Mouse (Mus musculus) bone marrow, adult 2 months (tissue): ENCODE measurements around the gene Nlrp5. TPM values are rescaled to one million over a fixed set of nuclear protein-coding genes. Genes with fewer than 3 reads are reported as not detected.
"Not testable (repeated sequence)": the region's sequence is repeated elsewhere in the genome, so short reads cannot be mapped to it uniquely, and the experiment has no call there.

Experiments
- H3K27ac ChIP-seq: fragments of 200-500 bp; 2 replicates; pipeline ENCODE4 v1.5.1; 2012; ENCODE audit warnings: low read depth, mild to moderate bottlenecking, control low read depth, inconsistent platforms, low read length; ENCODE audit not compliant: control insufficient read depth, poor library complexity, insufficient read depth
- H3K4me1 ChIP-seq: fragments of 200-500 bp; 2 replicates; pipeline ENCODE4 v1.6.1; 2011; ENCODE audit warnings: low read length; ENCODE audit not compliant: control insufficient read depth, insufficient read depth
- H3K4me3 ChIP-seq: fragments of 200-500 bp; replicated peaks from 2 replicates; pipeline ENCODE3; 2011; ENCODE audit warnings: mild to moderate bottlenecking, low read depth, low read length, control low read depth; ENCODE audit not compliant: control insufficient read depth
- CTCF ChIP-seq: fragments of 200-500 bp; IDR thresholded peaks from 2 replicates; pipeline ENCODE4 v1.5.1; 2011; ENCODE audit warnings: low read length, control low read depth; ENCODE audit not compliant: control insufficient read depth, insufficient read depth
- POLR2A ChIP-seq: fragments of 200-500 bp; IDR thresholded peaks from 2 replicates; pipeline ENCODE4 v1.6.1; 2011; ENCODE audit warnings: low read depth, mild to moderate bottlenecking, control low read depth, low read length, borderline replicate concordance; ENCODE audit not compliant: control insufficient read depth
- WGBS: fragments of 180-500 bp; shearing (Covaris S2); methylation state at CpG from one replicate; pipeline ENCODE4 v1.1.7; 2018; 5-methylcytosine and 5-hydroxymethylcytosine counted together
- polyA plus RNA-seq: library from polyadenylated mRNA; stranded (reverse); fragments of >200 nt; gene quantifications from 2 replicates; pipeline ENCODE4 v1.2.4, GENCODE M21; 2011; ENCODE audit warnings: low replicate concordance; ENCODE audit not compliant: missing spikeins, insufficient read depth, insufficient read length

The Nlrp5 gene
- polyA plus RNA-seq = not detected in 2 replicates

DNA sequence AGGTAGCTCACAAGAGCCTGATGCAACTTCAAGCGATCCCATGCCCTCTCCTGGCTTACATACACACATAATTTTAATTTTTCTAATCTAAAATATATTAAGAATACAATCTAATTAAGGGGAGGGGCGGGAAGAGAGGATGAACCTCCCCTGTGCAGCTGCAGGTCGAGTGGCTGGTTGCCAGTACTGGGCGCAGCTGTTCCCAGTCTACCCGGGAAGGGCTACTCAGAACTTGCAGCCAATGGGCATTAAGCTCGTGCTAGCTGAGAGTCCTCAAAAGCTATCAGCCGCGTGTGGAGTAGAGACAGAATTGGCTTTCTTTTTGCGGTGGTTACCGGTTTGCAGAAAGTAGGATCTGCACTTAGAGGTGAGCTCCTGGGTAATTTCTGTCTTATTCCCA, at the start of gene Nlrp5:
Gene Nlrp5, plus strand, starts transcription at position 301 of the 400 bp plus-strand sequence.
- TF ChIP-seq POLR2A (no peak), CTCF (no peak)

GRCm38 (mm10) chr7:23358311-23358710, 27.4 kb upstream of the Nlrp5 start:
- H3K4me1 ChIP-seq, H3K27ac ChIP-seq, H3K4me3 ChIP-seq: not testable (repeated sequence)
- WGBS = 84% methylated on average over 13 of the region's 13 CpGs

More for the DNA sequence above, at the start of gene Nlrp5:
- Histone ChIP-seq H3K4me3 (no peak within 1 kb of the TSS), H3K27ac (no peak within 1 kb of the TSS), H3K4me1 (no peaks in the 10 kb centered on the region)
- WGBS = 60% methylated on average over 10 of the region's 10 CpGs

DNA sequence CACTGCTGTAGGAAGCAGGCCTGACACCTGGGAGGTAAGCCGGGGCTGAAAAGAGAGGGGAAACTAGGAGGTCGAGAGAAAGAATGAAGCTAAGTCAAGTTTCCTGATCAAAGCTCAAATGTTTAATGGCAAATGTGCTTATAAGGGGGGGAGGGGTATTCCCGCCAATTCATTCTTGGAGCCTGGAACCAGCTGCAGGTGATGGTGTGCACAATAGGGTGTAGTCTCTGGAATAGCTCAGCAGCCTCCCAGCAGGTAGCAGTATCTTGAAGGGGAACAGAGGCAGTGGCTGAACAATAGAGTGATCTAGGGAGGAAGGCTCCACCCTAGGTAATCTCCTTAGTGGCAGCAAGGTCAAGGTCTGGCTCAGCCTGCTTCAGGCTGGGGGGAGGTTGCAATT, 84.5 kb downstream of the Nlrp5 start:
- H3K4me3 ChIP-seq, H3K4me1 ChIP-seq, H3K27ac ChIP-seq: not testable (repeated sequence)
- 62% methylated on average over 3 of the region's 3 CpGs for WGBS

GRCm38 (mm10) chr7:23470832-23471231, 85.1 kb downstream of the Nlrp5 start:
- 53% methylated on average over 3 of the region's 3 CpGs for WGBS
- not testable (repeated sequence) for H3K27ac ChIP-seq, H3K4me3 ChIP-seq, H3K4me1 ChIP-seq

- H3K4me1 ChIP-seq = not testable (repeated sequence)
- WGBS = 62% methylated on average over 2 of the region's 2 CpGs
Measured at GRCm38 (mm10) chr7:23472886-23473285, 87.2 kb downstream of the Nlrp5 start.

More at GRCm38 (mm10) chr7:23472886-23473285, 87.2 kb downstream of the Nlrp5 start:
- H3K4me3 ChIP-seq, H3K27ac ChIP-seq: not testable (repeated sequence)

Other genes with a start within 250 kb of the Nlrp5 start
- 2.6 TPM in 1 of 2 replicates, not detected in the other for gene Gm10662, start 241.4 kb upstream of the Nlrp5 start, polyA plus RNA-seq
- gene Vmn1r165, start 168.6 kb upstream of the Nlrp5 start, polyA plus RNA-seq = not detected in 2 replicates
- gene Vmn1r166, start 134.2 kb upstream of the Nlrp5 start, polyA plus RNA-seq = not detected in 2 replicates
- gene Gm6902, start 107.0 kb upstream of the Nlrp5 start, polyA plus RNA-seq = not detected in 2 replicates
- gene Nlrp4e, start 84.7 kb upstream of the Nlrp5 start, polyA plus RNA-seq = 1.5 TPM in 1 of 2 replicates, not detected in the other
- gene Vmn1r167, start 121.3 kb downstream of the Nlrp5 start, polyA plus RNA-seq = not detected in 2 replicates
- gene Vmn1r168, start 153.8 kb downstream of the Nlrp5 start, polyA plus RNA-seq = 0.16 TPM in 1 of 2 replicates, not detected in the other
- gene Vmn1r169, start 189.6 kb downstream of the Nlrp5 start, polyA plus RNA-seq = not detected in 2 replicates
- not detected in 2 replicates for gene Vmn1r170, start 220.3 kb downstream of the Nlrp5 start, polyA plus RNA-seq
- not detected in 2 replicates for gene Vmn1r171, start 244.8 kb downstream of the Nlrp5 start, polyA plus RNA-seq